ENCODE assay signal across 16 mouse cellular contexts in the genomic region with DNA sequence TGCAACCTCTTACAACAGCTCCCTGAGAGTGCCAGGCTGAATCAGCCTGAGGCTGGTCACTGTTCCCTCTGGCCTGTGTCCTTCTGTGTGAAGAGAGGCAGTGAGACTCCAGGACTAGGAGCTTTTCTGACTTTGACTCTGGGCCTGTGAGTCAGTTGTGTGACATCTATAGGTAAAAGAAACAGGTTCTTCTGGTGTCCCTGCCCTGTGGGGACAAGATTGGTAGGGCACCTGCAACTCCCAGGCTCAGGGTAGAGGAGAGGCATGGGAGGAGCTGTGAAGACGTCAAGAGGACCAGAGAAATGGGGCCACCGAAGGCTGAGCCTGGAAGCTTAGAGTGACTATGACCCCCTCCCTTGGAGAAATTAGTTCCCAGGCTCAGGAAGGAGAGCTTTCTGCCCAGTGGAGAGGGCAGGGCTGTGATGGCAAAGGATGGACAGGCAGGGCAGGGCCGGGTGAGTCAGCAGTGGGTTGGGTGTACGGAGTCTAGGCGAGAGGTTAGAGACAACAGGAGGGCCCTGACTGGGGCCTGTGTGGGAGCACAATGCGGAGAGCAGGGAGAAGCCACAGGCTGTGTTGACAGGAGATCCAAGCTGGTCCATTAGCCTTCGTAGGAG. TPM values are rescaled to one million over a fixed set of nuclear protein-coding genes. Genes with fewer than 3 reads are reported as not detected.
DNase-seq lines count a peak whose midpoint lies in the region; ATAC-seq lines count a peak whose summit lies in the region.
"Had no signal": no experiment of that assay in that cellular context is flagged by ENCODE, and none has a peak within 500 bp of the region (broad histone marks: within the 10 kb centered on the region; RNA-seq: fewer than 3 reads in every experiment).

No protein-coding gene starts in this region.

- H3K27me3 ChIP-seq in hindbrain, embryonic 10.5 days (ENCODE audit: insufficient read depth, poor library complexity, severe bottlenecking) = peaks cover 36% of the 10 kb centered on the region
- no peaks in the 10 kb centered on the region for H3K27me3 ChIP-seq in hindbrain, embryonic 11.5 days (ENCODE audit: control insufficient read depth, insufficient read depth, low read length)
- peaks cover 19% of the 10 kb centered on the region for H3K27me3 ChIP-seq in midbrain, embryonic 10.5 days (ENCODE audit: low read depth, poor library complexity, severe bottlenecking)
- H3K27me3 ChIP-seq in midbrain, embryonic 11.5 days (ENCODE audit: control insufficient read depth, insufficient read depth, low read length) = no peaks in the 10 kb centered on the region
- no peaks in the 10 kb centered on the region for H3K27me3 ChIP-seq in stomach, embryonic 14.5 days (ENCODE audit: control insufficient read depth, insufficient read depth, low read length)
- H3K27me3 ChIP-seq: forebrain, embryonic 13.5 days; limb, embryonic 13.5 days had no signal

- H3K4me1 ChIP-seq in hindbrain, embryonic 10.5 days (replicated peaks) = peaks cover 17% of the 10 kb centered on the region
- no peaks in the 10 kb centered on the region for H3K4me1 ChIP-seq in hindbrain, embryonic 11.5 days (replicated peaks; ENCODE audit: control insufficient read depth, insufficient read depth, low read length)
- H3K4me1 ChIP-seq in midbrain, embryonic 10.5 days = peaks cover 13% of the 10 kb centered on the region; the same call in 1 of the 2 replicates
- H3K4me1 ChIP-seq in midbrain, embryonic 11.5 days (ENCODE audit: control insufficient read depth, insufficient read depth, low read length) = no peaks in the 10 kb centered on the region
- H3K4me1 ChIP-seq in stomach, embryonic 14.5 days (ENCODE audit: control insufficient read depth, insufficient read depth, low read length) = no peaks in the 10 kb centered on the region
- H3K4me1 ChIP-seq: forebrain, embryonic 13.5 days; heart, embryonic 15.5 days had no signal

- no peak overlapping the region for H3K9ac ChIP-seq in hindbrain, embryonic 11.5 days (ENCODE audit: low read depth, low read length)
- H3K9ac ChIP-seq in midbrain, embryonic 11.5 days (ENCODE audit: low read length) = no peak overlapping the region
- H3K9ac ChIP-seq in stomach, embryonic 14.5 days (replicated peaks; ENCODE audit: low read depth, low read length) = no peak overlapping the region
- H3K9ac ChIP-seq: forebrain, embryonic 13.5 days; heart, embryonic 15.5 days; limb, embryonic 13.5 days; liver, embryonic 14.5 days had no signal

- peak overlapping the region; percentile 53; the same call in 1 of the 2 replicates for H3K27ac ChIP-seq in hindbrain, embryonic 10.5 days
- no peak overlapping the region for H3K27ac ChIP-seq in hindbrain, embryonic 11.5 days (ENCODE audit: low read depth, low read length)
- H3K27ac ChIP-seq in midbrain, embryonic 10.5 days (replicated peaks) = peak overlapping the region; percentile 13; the same call in 1 of the 2 replicates
- H3K27ac ChIP-seq in midbrain, embryonic 11.5 days (ENCODE audit: low read depth, low read length) = no peak overlapping the region
- no peak overlapping the region; the same call in 1 of the 2 replicates for H3K27ac ChIP-seq in stomach, embryonic 14.5 days (ENCODE audit: low read length)
- H3K27ac ChIP-seq: forebrain, embryonic 13.5 days; heart, embryonic 15.5 days; limb, embryonic 13.5 days; liver, embryonic 14.5 days had no signal

- 74% methylated on average over 7 of the region's 7 CpGs for WGBS in hindbrain, embryonic 10.5 days
- 73% methylated on average over 7 of the region's 7 CpGs for WGBS in hindbrain, embryonic 11.5 days
- WGBS in midbrain, embryonic 10.5 days = 68% methylated on average over 7 of the region's 7 CpGs
- 78% methylated on average over 7 of the region's 7 CpGs for WGBS in midbrain, embryonic 11.5 days
- 67% methylated on average over 7 of the region's 7 CpGs for WGBS in stomach, embryonic 14.5 days

- H3K4me2 ChIP-seq in hindbrain, embryonic 11.5 days (replicated peaks; ENCODE audit: low read depth, low read length) = no peak overlapping the region
- H3K4me2 ChIP-seq in midbrain, embryonic 11.5 days = no peak overlapping the region
- no peak overlapping the region for H3K4me2 ChIP-seq in stomach, embryonic 14.5 days (replicated peaks; ENCODE audit: low read depth, low read length)
- H3K4me2 ChIP-seq: forebrain, embryonic 13.5 days; heart, embryonic 15.5 days; limb, embryonic 13.5 days had no signal

- H3K36me3 ChIP-seq in hindbrain, embryonic 10.5 days = no peaks in the 10 kb centered on the region
- H3K36me3 ChIP-seq in hindbrain, embryonic 11.5 days (ENCODE audit: control insufficient read depth, insufficient read depth, low read length) = no peaks in the 10 kb centered on the region
- no peaks in the 10 kb centered on the region for H3K36me3 ChIP-seq in midbrain, embryonic 10.5 days
- no peaks in the 10 kb centered on the region for H3K36me3 ChIP-seq in midbrain, embryonic 11.5 days (ENCODE audit: control insufficient read depth, insufficient read depth, low read length)
- H3K36me3 ChIP-seq in stomach, embryonic 14.5 days (ENCODE audit: control insufficient read depth, insufficient read depth, low read length) = no peaks in the 10 kb centered on the region
- H3K36me3 ChIP-seq: heart, embryonic 15.5 days; limb, embryonic 13.5 days had no signal

- H3K4me3 ChIP-seq in hindbrain, embryonic 10.5 days = no peak overlapping the region
- H3K4me3 ChIP-seq in hindbrain, embryonic 11.5 days (ENCODE audit: low read depth, low read length) = no peak overlapping the region
- H3K4me3 ChIP-seq in midbrain, embryonic 10.5 days = no peak overlapping the region
- no peak overlapping the region for H3K4me3 ChIP-seq in midbrain, embryonic 11.5 days (ENCODE audit: low read depth, low read length)
- no peak overlapping the region for H3K4me3 ChIP-seq in stomach, embryonic 14.5 days (ENCODE audit: low read depth, low read length)
- H3K4me3 ChIP-seq: forebrain, embryonic 13.5 days; heart, embryonic 15.5 days; limb, embryonic 13.5 days had no signal

- no peaks in the 10 kb centered on the region for H3K9me3 ChIP-seq in hindbrain, embryonic 10.5 days
- no peaks in the 10 kb centered on the region for H3K9me3 ChIP-seq in hindbrain, embryonic 11.5 days (ENCODE audit: control insufficient read depth, low read length)
- no peaks in the 10 kb centered on the region for H3K9me3 ChIP-seq in midbrain, embryonic 10.5 days (replicated peaks)
- H3K9me3 ChIP-seq in midbrain, embryonic 11.5 days (ENCODE audit: control insufficient read depth, low read length) = no peaks in the 10 kb centered on the region
- H3K9me3 ChIP-seq in stomach, embryonic 14.5 days (ENCODE audit: control insufficient read depth, low read depth, low read length) = no peaks in the 10 kb centered on the region
- H3K9me3 ChIP-seq: forebrain, embryonic 13.5 days; heart, embryonic 15.5 days; limb, embryonic 13.5 days had no signal

- no peak for DNase-seq in hindbrain, embryonic 10.5 days (ENCODE audit: low spot score)
- no peak for DNase-seq in hindbrain, embryonic 11.5 days (ENCODE audit: low spot score)
- no peak for DNase-seq in midbrain, embryonic 10.5 days (ENCODE audit: low spot score)
- no peak for DNase-seq in midbrain, embryonic 11.5 days (ENCODE audit: low spot score, missing footprints)
- peak; percentile 86 for DNase-seq in fat pad, adult 2 months (ENCODE audit: extremely low read depth, low read depth, low spot score)
- DNase-seq in thymus, postnatal 36 days = no peak
- DNase-seq in thymus, postnatal 4 days = no peak
- DNase-seq: adrenal gland, adult 2 months; cerebellum, adult 2 months; cerebellum, postnatal 36 days; right cerebral cortex, postnatal 4 days had no signal

- ATAC-seq in hindbrain, embryonic 11.5 days (ENCODE audit: low FRiP score) = no peak
- no peak for ATAC-seq in midbrain, embryonic 11.5 days (ENCODE audit: low FRiP score)
- peak; percentile 24; the same call in 1 of the 2 replicates for ATAC-seq in stomach, embryonic 14.5 days (ENCODE audit: insufficient number of reproducible peaks, insufficient read depth, low FRiP score, low read depth)
- ATAC-seq: forebrain, embryonic 13.5 days had no signal

RNA-seq across cellular contexts. Expression of a gene that starts 15.5 kb away (rescaled TPM):
- polyA plus RNA-seq in hindbrain, embryonic 10.5 days (2016; fragmentation: Nextera tagmentation; extraction: Ambion mirVana) = 1.9 and 2.1 TPM in 2 replicates
- 0.82 and 2.4 TPM in 2 replicates for polyA plus RNA-seq in hindbrain, embryonic 11.5 days (2014; fragmentation: Nextera tagmentation; extraction: Ambion mirVana)
- polyA plus RNA-seq in midbrain, embryonic 10.5 days (2016; fragmentation: Nextera tagmentation; extraction: Ambion mirVana) = 0.94 and 0.98 TPM in 2 replicates
- 0.57 and 0.75 TPM in 2 replicates for polyA plus RNA-seq in midbrain, embryonic 11.5 days (2014; fragmentation: Nextera tagmentation; extraction: Ambion mirVana)
- polyA plus RNA-seq in stomach, embryonic 14.5 days (2014; fragmentation: Nextera tagmentation; extraction: Ambion mirVana) = 24.6 and 27.9 TPM in 2 replicates
- polyA plus RNA-seq: forebrain, embryonic 13.5 days had no signal

Comparison
In these comparisons a context has a peak if more than half of its experiments do, and no peak if none do; other contexts are left out.
1. H3K27ac ChIP-seq: peak in hindbrain, embryonic 10.5 days (single experiment) and midbrain, embryonic 10.5 days (single experiment); none in hindbrain, embryonic 11.5 days (single experiment), midbrain, embryonic 11.5 days (single experiment) and stomach, embryonic 14.5 days (single experiment).